10 mouse cellular contexts compared by ENCODE assay signal in the genomic region with DNA sequence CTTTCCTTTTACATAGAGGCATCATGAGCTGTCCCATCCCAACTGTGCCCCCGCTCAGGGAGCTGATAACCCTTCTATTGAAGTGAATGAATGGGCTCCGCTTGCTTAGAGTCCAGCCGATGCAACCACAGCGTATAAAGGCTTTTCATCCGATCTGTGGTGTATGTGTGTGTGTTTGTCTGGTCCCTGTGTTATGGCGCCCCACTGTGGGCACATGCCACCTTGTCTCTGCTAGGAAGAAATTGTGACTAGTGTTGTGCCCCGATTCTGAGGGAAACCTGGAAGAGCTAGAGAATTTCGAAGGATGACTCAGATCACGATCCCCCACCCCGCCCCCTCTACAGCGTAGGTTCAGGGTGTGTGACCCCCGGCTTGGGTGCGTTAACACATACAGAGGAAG. TPM values are rescaled to one million over a fixed set of nuclear protein-coding genes. Genes with fewer than 3 reads are reported as not detected.
DNase-seq lines count a peak whose midpoint lies in the region; ATAC-seq and TF ChIP-seq lines count a peak whose summit lies in the region.
"Had no signal": no experiment of that assay in that cellular context is flagged by ENCODE, and none has a peak within 500 bp of the region (broad histone marks: within the 10 kb centered on the region; RNA-seq: fewer than 3 reads in every experiment).

No protein-coding gene starts in this region.

- intact Hi-C loops in heart, postnatal 10 days (cut with DNase I) = no loop called here

- peaks cover 8% of the 10 kb centered on the region for H3K36me3 ChIP-seq in hindbrain, embryonic 16.5 days (ENCODE audit: control insufficient read depth, insufficient read depth, low read length)
- no peaks in the 10 kb centered on the region for H3K36me3 ChIP-seq in liver, embryonic 16.5 days (ENCODE audit: control insufficient read depth, insufficient read depth)
- peaks cover 19% of the 10 kb centered on the region for H3K36me3 ChIP-seq in small intestine, adult 2 months (ENCODE audit: control insufficient read depth, insufficient read depth, low read length)

- 56% methylated on average over 13 of the region's 13 CpGs for WGBS in hindbrain, embryonic 16.5 days
- 46% methylated on average over 13 of the region's 13 CpGs for WGBS in liver, embryonic 16.5 days (ENCODE audit: insufficient replicate concordance)
- WGBS in small intestine, adult 2 months = 40% methylated on average over 13 of the region's 13 CpGs

- H3K4me2 ChIP-seq in hindbrain, embryonic 16.5 days (ENCODE audit: low read length) = no peak overlapping the region
- H3K4me2 ChIP-seq in liver, embryonic 16.5 days (ENCODE audit: low read depth, low read length) = no peak overlapping the region

- ATAC-seq in hindbrain, embryonic 16.5 days = peak; percentile 32; the same call in 1 of the 2 replicates
- peak; percentile 35; the same call in 1 of the 2 replicates for ATAC-seq in liver, embryonic 16.5 days (ENCODE audit: low read depth)

- H3K9ac ChIP-seq in hindbrain, embryonic 16.5 days (ENCODE audit: low read depth, low read length) = no peak overlapping the region
- H3K9ac ChIP-seq in liver, embryonic 16.5 days (ENCODE audit: low read depth, low read length) = no peak overlapping the region

- no peak for TF ChIP-seq POLR2A in small intestine, adult 2 months (IDR thresholded peaks at IDR 0.05; ENCODE audit: low read depth, low read length)

- H3K4me3 ChIP-seq in hindbrain, embryonic 16.5 days (ENCODE audit: low read length) = no peak overlapping the region
- no peak overlapping the region for H3K4me3 ChIP-seq in liver, embryonic 16.5 days (ENCODE audit: low read depth, low read length)
- no peak overlapping the region for H3K4me3 ChIP-seq in small intestine, adult 2 months (ENCODE audit: low read depth, low read length)

- TF ChIP-seq CTCF in small intestine, adult 2 months (IDR thresholded peaks at IDR 0.05; ENCODE audit: extremely low read depth, insufficient read length, insufficient replicate concordance, low read depth, low read length) = peak; percentile 57; the same call in 1 of the 2 replicates

- H3K4me1 ChIP-seq in hindbrain, embryonic 16.5 days (ENCODE audit: control insufficient read depth, insufficient read depth, low read depth, low read length) = no peaks in the 10 kb centered on the region; the same call in 1 of the 2 replicates
- peaks cover 4% of the 10 kb centered on the region for H3K4me1 ChIP-seq in liver, embryonic 16.5 days (ENCODE audit: control insufficient read depth, low read depth, low read length)
- H3K4me1 ChIP-seq in small intestine, adult 2 months (ENCODE audit: control insufficient read depth, insufficient read depth, insufficient read length, low read length) = no peaks in the 10 kb centered on the region

- H3K27me3 ChIP-seq in hindbrain, embryonic 16.5 days (replicated peaks; ENCODE audit: control insufficient read depth, insufficient read depth, low read length) = no peaks in the 10 kb centered on the region
- H3K27me3 ChIP-seq in liver, embryonic 16.5 days (ENCODE audit: control insufficient read depth, insufficient read depth, low read depth, low read length) = peaks cover 3% of the 10 kb centered on the region; the same call in 1 of the 2 replicates
- no peaks in the 10 kb centered on the region for H3K27me3 ChIP-seq in small intestine, adult 2 months (ENCODE audit: control insufficient read depth, insufficient read depth, low read length)

- H3K9me3 ChIP-seq in hindbrain, embryonic 16.5 days (ENCODE audit: control insufficient read depth, low read length) = no peaks in the 10 kb centered on the region
- no peaks in the 10 kb centered on the region for H3K9me3 ChIP-seq in liver, embryonic 16.5 days (replicated peaks; ENCODE audit: control insufficient read depth, low read length)

- DNase-seq in heart, postnatal 10 days = peak; percentile 36 to 41
- DNase-seq in heart, adult 18-20 months = no peak
- DNase-seq in A20 (ENCODE audit: low read depth, low spot score) (peak; percentile 42), adipocyte (ENCODE audit: low spot score) (peak; percentile 18)
- no peak for DNase-seq in spleen, postnatal 14 days (ENCODE audit: low spot score in 2 of 2)

- H3K27ac ChIP-seq in hindbrain, embryonic 16.5 days (ENCODE audit: low read depth, low read length) = no peak overlapping the region
- H3K27ac ChIP-seq in liver, embryonic 16.5 days (ENCODE audit: low read length) = no peak overlapping the region
- no peak overlapping the region for H3K27ac ChIP-seq in small intestine, adult 2 months (ENCODE audit: insufficient read depth, low read depth, low read length)

RNA-seq across cellular contexts. Expression of a gene that starts 20.3 kb away (rescaled TPM):
- under 1 TPM; 0.26 to 0.32 TPM for total RNA-seq in heart, postnatal 10 days (2021)
- total RNA-seq in heart, adult 18-20 months (2021) = under 1 TPM in 1 of 2 experiments, not detected in 1; 0.31 TPM
- 27.3 and 38.5 TPM in 2 replicates for polyA plus RNA-seq in hindbrain, embryonic 16.5 days (2015; fragmentation: Nextera tagmentation; extraction: Ambion mirVana)
- 2.3 and 2.4 TPM in 2 replicates for polyA plus RNA-seq in liver, embryonic 16.5 days (2015; fragmentation: Nextera tagmentation; extraction: Ambion mirVana)
- polyA plus RNA-seq in small intestine, adult 2 months (2012; rRNA removed) = 20.9 and 56.2 TPM in 2 replicates

RNA-seq across cellular contexts. Expression of a gene that starts 20.8 kb away (rescaled TPM):
- 100 to 1,000 TPM; 161 to 167 TPM for total RNA-seq in heart, postnatal 10 days (2021)
- total RNA-seq in heart, adult 18-20 months (2021) = 100 to 1,000 TPM; 129 to 152 TPM
- polyA plus RNA-seq in hindbrain, embryonic 16.5 days (2015; fragmentation: Nextera tagmentation; extraction: Ambion mirVana) = 396 and 405 TPM in 2 replicates
- 54.0 and 58.0 TPM in 2 replicates for polyA plus RNA-seq in liver, embryonic 16.5 days (2015; fragmentation: Nextera tagmentation; extraction: Ambion mirVana)
- polyA plus RNA-seq in small intestine, adult 2 months (2012; rRNA removed) = 82.6 and 128 TPM in 2 replicates

RNA-seq across cellular contexts. Expression of a gene that starts 34.4 kb away (rescaled TPM):
- 1 to 10 TPM; 6.5 to 7.4 TPM for total RNA-seq in heart, postnatal 10 days (2021)
- 1 to 10 TPM; 4.5 to 8.4 TPM for total RNA-seq in heart, adult 18-20 months (2021)
- 5.7 and 7.8 TPM in 2 replicates for polyA plus RNA-seq in hindbrain, embryonic 16.5 days (2015; fragmentation: Nextera tagmentation; extraction: Ambion mirVana)
- polyA plus RNA-seq in liver, embryonic 16.5 days (2015; fragmentation: Nextera tagmentation; extraction: Ambion mirVana) = 14.4 and 14.8 TPM in 2 replicates
- 10.9 and 14.1 TPM in 2 replicates for polyA plus RNA-seq in small intestine, adult 2 months (2012; rRNA removed)

RNA-seq across cellular contexts. Expression of a gene that starts 54.1 kb away (rescaled TPM):
- not detected for total RNA-seq in heart, postnatal 10 days (2021)
- total RNA-seq in heart, adult 18-20 months (2021) = not detected
- 0.05 and 0.10 TPM in 2 replicates for polyA plus RNA-seq in hindbrain, embryonic 16.5 days (2015; fragmentation: Nextera tagmentation; extraction: Ambion mirVana)
- polyA plus RNA-seq in liver, embryonic 16.5 days (2015; fragmentation: Nextera tagmentation; extraction: Ambion mirVana) = not detected in 2 replicates
- not detected in 2 replicates for polyA plus RNA-seq in small intestine, adult 2 months (2012; rRNA removed)
- total RNA-seq: neutrophil, adult 5-6 weeks had no signal
- polyA plus RNA-seq: large intestine, adult 2 months had no signal

RNA-seq across cellular contexts. Expression of a gene that starts 58.4 kb away (rescaled TPM):
- under 1 TPM; 0.55 to 0.98 TPM for total RNA-seq in heart, postnatal 10 days (2021)
- under 1 TPM; 0.22 to 0.26 TPM for total RNA-seq in heart, adult 18-20 months (2021)
- polyA plus RNA-seq in hindbrain, embryonic 16.5 days (2015; fragmentation: Nextera tagmentation; extraction: Ambion mirVana) = 1,869 and 1,947 TPM in 2 replicates
- polyA plus RNA-seq in liver, embryonic 16.5 days (2015; fragmentation: Nextera tagmentation; extraction: Ambion mirVana) = 0.35 and 0.64 TPM in 2 replicates
- polyA plus RNA-seq in small intestine, adult 2 months (2012; rRNA removed) = 5.5 and 9.5 TPM in 2 replicates
- total RNA-seq: neutrophil, adult 5-6 weeks had no signal

Comparison
In these comparisons a context has a peak if more than half of its experiments do, and no peak if none do; other contexts are left out.
1. DNase-seq: peak in heart, postnatal 10 days (2 of 2), A20 (single experiment) and adipocyte (single experiment); none in heart, adult 18-20 months (0 of 2) and spleen, postnatal 14 days (0 of 2).